Mouse (Mus musculus): Measurements from ENCODE around the gene Mrgprx1. TPM values are rescaled to one million over a fixed set of nuclear protein-coding genes. Genes with fewer than 3 reads are reported as not detected.

The Mrgprx1 gene
- not detected for total RNA-seq (2023)

GRCm38 (mm10) chr7:48027497-48027896 is at the start of gene Mrgprx1:
Mrgprx1 (minus strand) TSS chr7:48027597.

GRCm38 (mm10) chr7:47981995-47982394 is 45.4 kb downstream of the Mrgprx1 start, which contains the start of gene Mrgpra4:
Mrgpra4 (minus strand) TSS chr7:47982095.

Other genes with a start within 250 kb of the Mrgprx1 start
- gene Mrgpra4, start 45.5 kb downstream of the Mrgprx1 start, total RNA-seq (2023), result not detected
- gene Mrgprb5, start 141.4 kb upstream of the Mrgprx1 start, total RNA-seq (2023), result not detected
- gene Mrgprb4, start 171.7 kb upstream of the Mrgprx1 start, total RNA-seq (2023), result not detected

Measured in neutrophil, adult 59 days (primary cell).